Mouse (Mus musculus): Measurements from ENCODE around the gene U2surp.

GRCm38 (mm10) chr9:95435506-95436293, 76.1 kb downstream of the U2surp start:
- TF ChIP-seq EP300 (IDR thresholded peaks at IDR 0.05; ENCODE audit: insufficient read depth, low read depth, low read length): no peak
- TF ChIP-seq CTCF (IDR thresholded peaks at IDR 0.05): no peak
